Mouse (Mus musculus) layer of hippocampus, adult 11-12 months (tissue): ENCODE measurements around the gene Dpf1.
A peak's percentile ranks its signal among the peaks of the same experiment; 100 is the strongest.

Experiments
- DNase-seq: peaks from one replicate; pipeline ENCODE4 v3.0.0; 2022; ENCODE audit warnings: low spot score

Gene Dpf1

DNA sequence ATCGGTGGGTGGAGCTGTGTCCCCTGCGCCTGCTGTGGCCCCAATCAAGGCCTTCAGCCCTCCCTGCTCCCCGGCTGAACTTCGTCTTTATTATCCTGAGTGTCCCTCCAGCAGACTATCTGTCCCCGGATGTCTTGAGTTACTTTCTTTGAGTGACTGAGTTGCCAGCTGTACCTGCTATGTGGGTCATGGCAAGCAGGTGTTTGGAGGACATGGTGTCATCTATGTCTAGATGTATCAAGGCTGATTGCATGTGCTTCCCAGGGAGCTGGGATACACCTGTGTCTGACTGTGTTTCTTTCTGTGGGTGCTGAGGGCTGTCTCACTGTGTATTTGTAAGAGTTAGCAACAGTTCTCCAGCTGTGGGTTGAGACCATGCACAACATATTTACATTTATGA, 6.0 kb downstream of the Dpf1 start:
- no peak for DNase-seq

- DNase-seq, result no peak
Measured at GRCm38 (mm10) chr7:29313051-29313450, 9.3 kb downstream of the Dpf1 start.

- DNase-seq, result no peak
Measured at GRCm38 (mm10) chr7:29313572-29314261, 10.0 kb downstream of the Dpf1 start.

GRCm38 (mm10) chr7:29314844-29315628, 11.3 kb downstream of the Dpf1 start:
- peak; percentile 78 for DNase-seq

DNA sequence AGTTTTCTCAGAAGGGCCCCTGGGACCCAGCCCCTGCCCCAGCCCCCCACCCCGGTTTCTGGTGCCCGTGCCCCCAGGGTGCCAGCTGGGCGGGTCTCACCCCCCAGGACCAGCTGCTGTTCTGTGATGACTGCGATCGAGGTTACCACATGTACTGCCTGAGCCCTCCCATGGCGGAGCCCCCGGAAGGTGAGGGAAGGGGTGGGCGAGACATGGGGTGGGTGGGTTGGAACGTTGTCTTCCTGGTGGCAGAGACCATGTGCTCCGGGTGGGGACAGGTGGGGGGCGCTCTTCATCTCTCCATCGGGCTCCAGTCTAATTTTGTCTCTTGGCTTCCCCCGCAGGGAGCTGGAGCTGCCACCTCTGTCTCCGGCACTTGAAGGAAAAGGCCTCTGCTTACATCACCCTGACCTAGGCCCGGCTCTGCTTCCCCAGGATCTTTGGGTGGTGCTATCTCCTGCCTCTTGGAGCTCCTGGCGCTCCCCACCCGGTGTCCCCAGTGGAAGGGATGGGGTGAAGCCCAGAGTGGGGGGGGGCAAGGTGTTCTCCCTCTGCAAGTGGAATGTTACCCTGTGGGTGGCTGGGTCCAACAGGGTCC, 12.5 kb downstream of the Dpf1 start:
- no peak for DNase-seq

DNA sequence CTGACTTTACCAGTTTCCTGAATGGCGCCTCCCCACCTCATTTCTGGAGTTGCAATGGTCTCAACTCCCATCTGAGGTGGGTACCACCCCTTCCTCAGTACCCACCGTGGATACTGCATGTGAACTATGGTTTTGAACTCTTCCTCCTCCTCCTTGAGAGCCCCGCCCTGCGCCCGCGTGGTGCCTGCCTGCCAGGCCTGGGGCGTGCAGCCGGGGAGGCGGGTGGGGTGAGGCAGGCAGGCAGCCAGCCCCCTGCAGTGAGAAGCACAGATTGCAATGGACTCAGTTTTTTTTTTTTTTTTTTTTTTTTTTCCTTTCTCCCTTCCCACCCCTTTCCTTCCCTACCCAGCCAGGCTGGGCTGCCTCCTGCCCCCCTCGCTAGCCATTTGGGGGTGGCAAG, 13.2 kb downstream of the Dpf1 start:
- peak; percentile 68 for DNase-seq

GRCm38 (mm10) chr7:29317558-29317957, 13.8 kb downstream of the Dpf1 start:
- no peak for DNase-seq

DNA sequence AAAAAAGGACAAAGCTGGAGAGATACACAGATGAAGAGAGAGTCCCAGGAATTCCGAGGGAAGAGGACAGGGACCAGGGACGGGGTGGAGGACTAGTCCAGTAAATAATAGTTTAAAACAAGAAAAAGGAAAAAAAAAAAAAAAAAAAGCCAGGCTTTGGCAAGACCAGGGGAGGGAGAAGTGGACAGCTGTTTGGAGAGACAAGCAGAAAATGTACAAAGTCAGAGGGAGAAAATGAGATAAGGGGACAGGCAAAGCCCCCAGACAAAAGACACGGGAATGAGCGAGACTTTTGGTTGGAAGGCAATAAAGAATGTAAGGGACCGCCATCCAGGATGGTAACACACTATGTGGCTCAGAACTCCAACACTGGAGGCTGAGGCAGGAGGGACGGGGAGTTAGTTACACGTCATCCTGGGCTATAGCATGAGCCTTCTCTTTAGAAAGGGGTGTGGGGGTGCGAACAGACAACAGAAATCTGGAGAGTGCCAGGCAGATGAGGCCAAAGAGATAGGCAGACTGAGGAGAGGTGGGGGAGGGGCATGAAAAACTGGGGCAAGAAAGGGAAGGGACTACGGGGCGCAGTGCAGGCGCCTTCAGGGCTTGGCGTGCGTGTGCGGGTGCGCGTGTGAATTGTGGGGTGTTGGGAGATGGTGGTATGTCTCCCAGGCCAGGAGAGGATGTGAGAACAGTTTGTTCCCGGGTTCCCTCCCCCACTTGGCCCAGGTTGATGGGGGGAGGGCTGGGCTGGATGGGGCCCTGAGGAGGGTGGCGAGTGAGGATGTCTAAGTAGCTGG, 14.6 kb downstream of the Dpf1 start:
- no peak for DNase-seq

- DNase-seq, result no peak
Measured at GRCm38 (mm10) chr7:29319337-29320307, 15.9 kb downstream of the Dpf1 start.

- no peak for DNase-seq
Measured at GRCm38 (mm10) chr7:29327087-29327486, 23.3 kb downstream of the Dpf1 start.

- no peak for DNase-seq
Measured at GRCm38 (mm10) chr7:29328984-29329383, 25.2 kb downstream of the Dpf1 start.

DNA sequence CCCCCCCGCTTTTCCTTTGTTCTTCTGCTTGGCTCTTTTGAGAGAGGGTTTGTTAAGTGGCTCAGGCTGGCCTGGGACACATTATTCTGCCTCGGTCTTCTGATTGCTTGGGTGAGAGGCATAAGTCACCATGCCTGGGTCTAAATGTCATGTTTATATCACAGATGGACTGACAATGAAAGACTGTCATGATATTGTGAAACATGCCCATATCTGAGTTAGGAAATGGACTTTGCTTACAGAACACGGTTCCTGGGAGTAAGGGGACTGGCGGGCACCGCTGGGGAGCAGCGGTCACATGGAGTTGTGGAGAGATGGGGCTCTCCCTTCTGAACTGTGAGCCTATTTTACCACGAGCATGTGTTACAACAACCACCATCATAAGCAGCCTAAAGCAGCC, 30.4 kb downstream of the Dpf1 start:
- DNase-seq, result no peak

- no peak for DNase-seq
Measured at GRCm38 (mm10) chr7:29335276-29335675, 31.5 kb downstream of the Dpf1 start.

DNA sequence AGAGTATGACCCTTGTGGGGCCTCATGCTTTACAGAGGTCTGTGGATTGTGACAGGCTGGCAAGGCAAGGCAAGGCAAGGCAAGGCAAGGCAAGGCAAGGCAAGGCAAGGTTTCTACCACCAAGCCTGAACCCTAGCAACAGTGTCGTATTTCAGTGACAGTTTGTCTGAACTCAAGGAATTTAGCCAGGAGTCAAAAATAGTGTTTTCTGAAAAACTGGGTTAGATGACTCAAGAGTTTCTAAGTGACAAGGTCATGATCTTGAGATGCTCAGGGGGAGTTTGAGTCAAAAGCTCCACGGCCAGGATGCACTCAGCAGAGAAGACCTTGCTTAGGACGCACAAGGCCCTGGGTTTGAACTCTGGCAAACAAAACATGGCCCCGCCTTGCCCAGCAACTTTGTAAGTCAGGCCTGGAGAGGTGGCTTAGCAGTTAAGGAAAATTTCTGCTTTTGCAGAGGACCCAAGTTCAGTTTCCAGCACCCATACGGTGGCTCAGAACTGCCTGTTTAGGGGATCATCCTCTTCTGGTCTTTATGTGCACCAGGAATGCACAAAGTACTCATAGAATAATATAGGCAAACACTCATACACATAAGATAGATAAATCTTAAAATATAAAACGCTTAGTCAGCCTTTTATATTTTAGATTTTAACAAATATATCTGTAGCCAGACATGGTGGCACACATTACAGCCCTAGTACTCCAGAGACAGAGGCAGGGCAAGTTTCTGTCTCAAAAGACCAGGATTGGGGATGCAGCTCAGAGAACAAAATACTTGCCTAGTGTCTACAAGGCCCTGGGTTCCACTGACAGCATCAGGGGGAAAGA, 32.3 kb downstream of the Dpf1 start:
- no peak for DNase-seq

DNA sequence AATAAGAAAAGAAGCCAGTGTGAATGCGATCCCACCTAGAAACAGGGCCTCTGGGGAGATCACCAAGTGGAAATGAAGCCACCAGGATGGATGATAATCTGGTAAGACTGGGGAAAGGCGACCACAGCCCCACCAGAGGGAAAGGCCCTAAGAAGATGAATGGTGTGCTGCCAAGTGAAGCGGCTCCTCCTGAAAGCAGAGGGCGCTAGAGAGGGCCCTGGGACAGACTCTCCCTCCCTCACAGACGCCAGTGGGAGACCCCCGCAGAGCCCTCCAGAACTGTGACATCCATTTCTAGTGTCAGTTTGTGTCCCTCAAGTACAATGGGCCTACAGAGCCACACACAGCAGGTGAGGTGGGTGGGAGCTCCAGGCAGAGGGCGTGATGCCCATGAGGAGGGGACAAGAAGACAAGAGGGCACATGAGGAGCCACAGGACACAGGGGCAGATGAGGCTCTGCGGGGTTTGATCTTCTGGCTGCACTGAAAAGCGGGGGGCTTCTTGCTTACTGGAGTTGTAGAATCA, 33.1 kb downstream of the Dpf1 start:
- no peak for DNase-seq

DNA sequence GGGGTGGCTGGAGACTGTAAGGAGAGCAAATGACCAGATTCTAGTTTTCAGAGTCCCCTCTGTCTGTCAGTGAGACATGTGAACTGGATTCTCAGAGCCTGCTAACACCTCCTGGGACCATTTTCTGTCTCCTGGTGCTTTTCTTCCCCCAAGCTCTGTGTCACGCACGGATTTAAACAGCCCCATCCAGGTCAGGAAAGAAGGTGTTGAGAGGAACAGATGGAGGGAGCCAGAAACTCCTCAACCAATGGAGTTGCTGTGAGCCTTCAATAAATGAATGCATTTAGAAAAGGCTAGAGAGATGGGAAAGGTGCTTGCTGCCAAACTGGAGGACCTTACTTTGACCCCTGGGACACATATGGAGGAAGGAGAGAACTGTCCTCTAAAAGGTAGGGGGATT, 34.0 kb downstream of the Dpf1 start:
- DNase-seq, result no peak

DNA sequence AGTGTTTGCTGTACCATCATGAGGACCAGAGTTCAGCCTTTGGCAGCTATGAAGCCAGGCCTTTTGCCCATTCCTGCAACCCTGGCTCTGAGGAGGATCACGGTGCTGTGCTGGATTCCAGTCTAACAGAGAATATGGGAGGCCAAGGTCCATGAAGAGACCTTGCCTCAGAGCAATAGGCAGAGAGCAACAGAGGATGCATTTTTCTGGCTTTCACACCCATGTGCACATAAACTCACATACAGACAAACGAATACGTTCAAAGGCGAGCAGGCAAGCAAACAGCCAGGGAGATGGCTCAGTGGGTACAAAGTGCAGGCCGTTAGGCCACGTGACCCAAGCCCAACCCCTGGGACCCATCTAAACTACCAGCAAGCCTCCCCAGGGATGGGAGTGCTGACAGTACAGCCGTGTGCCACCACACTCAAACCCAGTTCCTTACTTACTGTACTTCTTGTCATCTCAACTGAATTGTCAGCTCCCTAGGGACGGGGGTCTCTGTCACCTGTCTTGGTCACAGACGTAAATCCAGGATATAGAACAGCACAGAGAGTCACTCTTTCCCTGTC, 34.7 kb downstream of the Dpf1 start:
- DNase-seq, result no peak

- DNase-seq, result no peak
Measured at GRCm38 (mm10) chr7:29338984-29339679, 35.4 kb downstream of the Dpf1 start.

DNA sequence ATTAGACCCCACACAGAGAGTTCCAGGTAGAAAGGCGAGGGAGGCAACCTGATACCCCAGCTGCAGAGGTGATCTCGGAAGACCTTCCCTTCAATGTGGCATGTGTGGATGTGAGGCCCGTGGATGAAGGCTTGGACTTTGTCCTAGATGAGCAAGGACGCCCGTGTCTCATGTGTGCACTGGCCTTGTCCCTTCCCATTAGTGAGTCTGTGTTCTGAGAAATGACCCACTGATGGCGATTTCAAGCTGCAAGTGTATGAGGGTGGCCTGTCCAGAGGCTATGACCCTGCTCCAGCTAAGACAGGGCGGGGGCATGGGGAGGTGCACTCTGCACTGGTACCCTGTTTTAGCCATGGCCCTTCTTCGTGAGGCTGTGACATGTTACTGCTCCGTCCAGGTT, 36.5 kb downstream of the Dpf1 start:
- DNase-seq, result no peak
